Mouse (Mus musculus) adrenal gland, postnatal 36 days (tissue): ENCODE data around the gene Cdhr5. TPM values are rescaled to one million over a fixed set of nuclear protein-coding genes. Genes with fewer than 3 reads are reported as not detected.
A peak's percentile ranks its signal among the peaks of the same experiment; 100 is the strongest.

ENCODE experiments used
- DNase-seq, 2 experiments: peaks; one replicate each; pipeline ENCODE4 v3.0.0; 2021; ENCODE audit warnings: mixed read lengths in 1 of 2
- microRNA-seq: library from miRNA; unstranded; fragments of <30 nt; microRNA quantifications from one replicate; pipeline ENCODE4 v1.2.0, GENCODE M21; 2021
- total RNA-seq, 2 experiments: library from RNA; stranded (reverse); gene quantifications; 2 replicates each; pipeline ENCODE4 v1.2.3; 2021

The Cdhr5 gene
- total RNA-seq, 2 experiments from 2014 or later = 3.3 to 17.3 TPM

GRCm38 (mm10) chr7:141222696-141223215, 53.8 kb downstream of the Cdhr5 start:
- no peak for DNase-seq

GRCm38 (mm10) chr7:141222126-141222467, 54.5 kb downstream of the Cdhr5 start:
- DNase-seq = no peak

- DNase-seq = peak; percentile 98 to 99
Observed at GRCm38 (mm10) chr7:141221249-141222125, 55.1 kb downstream of the Cdhr5 start.

GRCm38 (mm10) chr7:141220377-141220776, 56.2 kb downstream of the Cdhr5 start:
- no peak for DNase-seq

- no peak for DNase-seq
Observed at GRCm38 (mm10) chr7:141219558-141220099, 57.0 kb downstream of the Cdhr5 start.

Small RNA genes lying within 50 kb of the gene (microRNA-seq; reads per million reads assigned to microRNA genes)
- gene Mir210 = 297 reads per million, percentile 65 among the genes with 10 or more reads in this experiment

Other genes with a start within 250 kb of the Cdhr5 start
- not detected for gene Gm17387, start 247.7 kb downstream of the Cdhr5 start, total RNA-seq
- gene B4galnt4, start 215.7 kb downstream of the Cdhr5 start, total RNA-seq = under 1 TPM; 0.83 to 0.95 TPM
- 1 to 10 TPM; 1.4 to 1.5 TPM for gene Pkp3, start 198.6 kb downstream of the Cdhr5 start, total RNA-seq
- gene Sigirr, start 176.2 kb downstream of the Cdhr5 start, total RNA-seq = 1 to 10 TPM; 2.4 to 4.3 TPM
- under 1 TPM; 0.30 TPM for gene Ano9, start 159.0 kb downstream of the Cdhr5 start, total RNA-seq
- gene Ptdss2, start 154.4 kb downstream of the Cdhr5 start, total RNA-seq = 10 to 100 TPM; 41.8 to 42.9 TPM
- gene Rnh1, start 103.9 kb downstream of the Cdhr5 start, total RNA-seq = 100 to 1,000 TPM; 265 to 371 TPM
- gene Hras, start 82.8 kb downstream of the Cdhr5 start, total RNA-seq = 10 to 100 TPM; 89.1 to 93.9 TPM
- gene Lrrc56, start 82.6 kb downstream of the Cdhr5 start, total RNA-seq = 1 to 10 TPM; 4.7 to 8.8 TPM
- gene Lmntd2, start 62.7 kb downstream of the Cdhr5 start, total RNA-seq = under 1 TPM; 0.13 TPM
- 1 to 10 TPM; 3.6 to 4.1 TPM for gene Rassf7, start 60.9 kb downstream of the Cdhr5 start, total RNA-seq
- 10 to 100 TPM; 70.5 to 89.3 TPM for gene Phrf1, start 48.0 kb downstream of the Cdhr5 start, total RNA-seq
- 10 to 100 TPM; 13.5 to 14.9 TPM for gene Irf7, start 10.3 kb downstream of the Cdhr5 start, total RNA-seq
- gene Sct, start 2.3 kb upstream of the Cdhr5 start, total RNA-seq = 1 to 10 TPM in 1 of 2 experiments, under 1 TPM in 1; 0.63 to 1.2 TPM
- under 1 TPM in 1 of 2 experiments, not detected in 1; 0.56 TPM for gene Drd4, start 15.2 kb upstream of the Cdhr5 start, total RNA-seq
- 10 to 100 TPM; 25.8 to 37.5 TPM for gene Deaf1, start 50.9 kb upstream of the Cdhr5 start, total RNA-seq
- gene Tmem80, start 51.0 kb upstream of the Cdhr5 start, total RNA-seq = 10 to 100 TPM; 23.9 to 27.1 TPM
- gene Eps8l2, start 62.1 kb upstream of the Cdhr5 start, total RNA-seq = 1 to 10 TPM; 1.8 to 3.2 TPM
- gene Taldo1, start 115.4 kb upstream of the Cdhr5 start, total RNA-seq = 100 to 1,000 TPM; 707 to 724 TPM
- gene Gatd1, start 137.3 kb upstream of the Cdhr5 start, total RNA-seq = 10 to 100 TPM; 24.9 to 46.7 TPM
- 1 to 10 TPM in 1 of 2 experiments, under 1 TPM in 1; 0.70 to 1.3 TPM for gene Cend1, start 152.7 kb upstream of the Cdhr5 start, total RNA-seq
- gene Slc25a22, start 161.1 kb upstream of the Cdhr5 start, total RNA-seq = 100 to 1,000 TPM; 110 to 120 TPM
- gene Pidd1, start 167.2 kb upstream of the Cdhr5 start, total RNA-seq = 1 to 10 TPM; 1.5 to 2.3 TPM
- 1,000 to 10,000 TPM; 1,094 to 1,114 TPM for gene Rplp2, start 170.6 kb upstream of the Cdhr5 start, total RNA-seq
- gene Pnpla2, start 178.4 kb upstream of the Cdhr5 start, total RNA-seq = 100 to 1,000 TPM; 875 to 879 TPM
- 10 to 100 TPM in 1 of 2 experiments, 1 to 10 TPM in 1; 9.5 to 13.1 TPM for gene Cracr2b, start 184.3 kb upstream of the Cdhr5 start, total RNA-seq
- gene Cd151, start 190.6 kb upstream of the Cdhr5 start, total RNA-seq = 100 to 1,000 TPM; 331 to 418 TPM
- gene Polr2l, start 198.3 kb upstream of the Cdhr5 start, total RNA-seq = 100 to 1,000 TPM in 1 of 2 experiments, 10 to 100 TPM in 1; 99.8 to 134 TPM
- 10 to 100 TPM; 89.1 to 94.4 TPM for gene Tspan4, start 198.5 kb upstream of the Cdhr5 start, total RNA-seq